Mouse (Mus musculus): ENCODE data around the gene Zfp286. TPM values are rescaled to one million over a fixed set of nuclear protein-coding genes. Genes with fewer than 3 reads are reported as not detected.
"Not testable (repeated sequence)": the region's sequence is repeated elsewhere in the genome, so short reads cannot be mapped to it uniquely, and the experiment has no call there.

Zfp286 gene
- polyA plus RNA-seq, 1 experiment = 3.6 TPM

DNA sequence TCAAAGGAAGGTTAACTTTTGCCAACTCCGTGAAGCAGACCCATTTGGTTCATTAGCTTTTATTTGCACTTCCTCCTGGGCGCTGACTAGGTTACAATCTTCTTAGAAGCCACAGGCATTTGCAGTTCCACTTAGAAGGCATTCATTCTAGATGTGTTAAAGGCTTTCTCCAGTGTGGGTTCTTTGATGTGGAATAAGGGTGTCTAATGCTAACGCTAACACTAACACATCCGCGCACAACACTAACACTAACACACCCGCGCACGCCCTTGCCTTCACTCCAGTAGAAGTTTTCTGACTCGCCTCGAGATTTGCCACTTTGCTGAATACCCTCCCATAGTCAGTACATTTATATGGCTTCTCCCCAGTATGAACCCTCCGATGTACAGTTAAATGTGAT is 37.1 kb downstream of the Zfp286 start:
- Histone ChIP-seq H3K9ac (ENCODE audit: low read depth, poor library complexity, severe bottlenecking) (no peak overlapping the region), H3K36me3 (ENCODE audit: control insufficient read depth, insufficient read depth, low read length, poor library complexity, severe bottlenecking) (no peaks in the 10 kb centered on the region), H3K27me3 (ENCODE audit: control insufficient read depth, insufficient read depth, low read length, poor library complexity, severe bottlenecking) (no peaks in the 10 kb centered on the region), H3K4me1 (ENCODE audit: control insufficient read depth, insufficient read depth, low read length) (no peaks in the 10 kb centered on the region), H3K27ac (ENCODE audit: insufficient read depth, low read length) (no peak overlapping the region), H3K9me3 (replicated peaks; ENCODE audit: control insufficient read depth, insufficient read depth, low read length, poor library complexity, severe bottlenecking) (no peaks in the 10 kb centered on the region), H3K4me3 (ENCODE audit: low read depth, low read length) (no peak overlapping the region)
- TF ChIP-seq POLR2A (IDR thresholded peaks at IDR 0.05; ENCODE audit: insufficient read depth, low read length) (no peak), EP300 (IDR thresholded peaks at IDR 0.05; ENCODE audit: insufficient read depth, low read depth, low read length) (no peak), CTCF (IDR thresholded peaks at IDR 0.05; ENCODE audit: low read depth, low read length) (no peak)

DNA sequence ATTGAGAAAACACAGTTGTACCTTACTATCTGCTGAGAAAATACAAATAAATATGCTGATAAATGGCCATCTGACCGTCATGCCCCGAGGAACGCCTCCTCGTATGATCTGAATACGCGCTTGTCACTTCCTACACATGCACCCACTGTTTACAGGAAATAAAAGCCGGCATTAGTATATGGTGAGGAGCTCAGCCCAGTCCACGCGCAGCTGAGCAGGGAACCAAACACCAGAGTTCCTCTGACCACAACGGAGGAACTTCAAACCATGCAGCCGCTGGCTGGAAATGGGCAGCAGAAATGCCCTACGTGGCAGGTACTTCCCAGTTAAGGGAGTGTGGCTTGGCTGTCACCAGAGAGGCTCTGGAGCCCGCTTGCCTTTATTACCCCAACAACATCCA is 39.8 kb downstream of the Zfp286 start:
- H3K4me1 ChIP-seq (ENCODE audit: control insufficient read depth, insufficient read depth, low read length); H3K27me3 ChIP-seq (ENCODE audit: control insufficient read depth, insufficient read depth, low read length, poor library complexity, severe bottlenecking); H3K36me3 ChIP-seq (ENCODE audit: control insufficient read depth, insufficient read depth, low read length, poor library complexity, severe bottlenecking); H3K4me3 ChIP-seq (ENCODE audit: low read depth, low read length); H3K9me3 ChIP-seq (replicated peaks; ENCODE audit: control insufficient read depth, insufficient read depth, low read length, poor library complexity, severe bottlenecking); H3K9ac ChIP-seq (ENCODE audit: low read depth, poor library complexity, severe bottlenecking); H3K27ac ChIP-seq (ENCODE audit: insufficient read depth, low read length): not testable (repeated sequence)

DNA sequence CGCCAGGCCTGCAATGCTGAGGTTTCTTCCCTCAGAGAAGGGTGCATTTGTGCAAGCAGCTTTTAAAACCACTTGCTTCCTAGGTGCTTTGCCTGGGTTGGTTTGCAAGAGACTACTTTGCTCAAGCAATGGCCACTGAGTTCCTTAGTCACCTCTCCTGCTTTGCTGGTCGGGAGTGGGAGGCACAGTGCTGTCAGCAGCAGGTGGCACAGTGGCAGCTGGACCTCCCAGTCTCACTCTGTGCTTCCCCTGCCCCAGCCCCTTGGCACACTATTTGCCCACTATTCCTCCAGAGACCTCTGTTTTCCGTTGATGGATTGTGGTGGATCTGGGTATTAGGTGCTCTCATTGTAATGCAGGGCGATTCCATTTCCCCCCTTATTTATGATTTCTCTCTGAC is 41.2 kb downstream of the Zfp286 start:
- H3K27ac ChIP-seq (ENCODE audit: insufficient read depth, low read length) = no peak overlapping the region
- no peaks in the 10 kb centered on the region for H3K36me3 ChIP-seq (ENCODE audit: control insufficient read depth, insufficient read depth, low read length, poor library complexity, severe bottlenecking)
- TF ChIP-seq EP300 (IDR thresholded peaks at IDR 0.05; ENCODE audit: insufficient read depth, low read depth, low read length) (no peak), CTCF (IDR thresholded peaks at IDR 0.05; ENCODE audit: low read depth, low read length) (no peak), POLR2A (IDR thresholded peaks at IDR 0.05; ENCODE audit: insufficient read depth, low read length) (no peak)
- H3K9ac ChIP-seq (ENCODE audit: low read depth, poor library complexity, severe bottlenecking) = no peak overlapping the region
- no peak overlapping the region for H3K4me3 ChIP-seq (ENCODE audit: low read depth, low read length)
- H3K27me3 ChIP-seq (ENCODE audit: control insufficient read depth, insufficient read depth, low read length, poor library complexity, severe bottlenecking) = no peaks in the 10 kb centered on the region
- H3K4me1 ChIP-seq (ENCODE audit: control insufficient read depth, insufficient read depth, low read length) = no peaks in the 10 kb centered on the region
- no peaks in the 10 kb centered on the region for H3K9me3 ChIP-seq (replicated peaks; ENCODE audit: control insufficient read depth, insufficient read depth, low read length, poor library complexity, severe bottlenecking)

DNA sequence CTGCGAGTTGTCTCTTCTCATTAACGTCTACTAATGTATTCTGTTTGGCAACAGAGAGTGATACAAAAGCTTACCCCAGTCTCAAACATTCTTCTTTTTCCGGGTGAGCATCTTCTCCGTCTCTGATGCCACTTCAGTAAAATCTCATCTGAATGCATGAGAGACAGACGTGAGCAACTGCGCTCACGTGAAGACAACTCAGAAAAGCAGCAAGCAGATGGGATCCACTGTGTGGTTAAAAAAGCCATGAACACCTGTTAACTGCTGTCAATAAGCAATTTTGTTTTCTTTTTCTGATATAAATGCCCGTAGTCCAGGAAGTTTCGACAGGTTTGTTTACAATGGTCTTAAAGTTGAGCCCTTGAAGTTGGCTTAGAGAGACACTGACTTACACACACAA is 42.0 kb downstream of the Zfp286 start:
- Histone ChIP-seq H3K4me1 (ENCODE audit: control insufficient read depth, insufficient read depth, low read length) (no peaks in the 10 kb centered on the region), H3K4me3 (ENCODE audit: low read depth, low read length) (no peak overlapping the region), H3K9me3 (replicated peaks; ENCODE audit: control insufficient read depth, insufficient read depth, low read length, poor library complexity, severe bottlenecking) (no peaks in the 10 kb centered on the region), H3K27me3 (ENCODE audit: control insufficient read depth, insufficient read depth, low read length, poor library complexity, severe bottlenecking) (no peaks in the 10 kb centered on the region), H3K9ac (ENCODE audit: low read depth, poor library complexity, severe bottlenecking) (no peak overlapping the region), H3K27ac (ENCODE audit: insufficient read depth, low read length) (no peak overlapping the region), H3K36me3 (ENCODE audit: control insufficient read depth, insufficient read depth, low read length, poor library complexity, severe bottlenecking) (no peaks in the 10 kb centered on the region)
- no peak for TF ChIP-seq CTCF (IDR thresholded peaks at IDR 0.05; ENCODE audit: low read depth, low read length)
- no peak for TF ChIP-seq EP300 (IDR thresholded peaks at IDR 0.05; ENCODE audit: insufficient read depth, low read depth, low read length)

DNA sequence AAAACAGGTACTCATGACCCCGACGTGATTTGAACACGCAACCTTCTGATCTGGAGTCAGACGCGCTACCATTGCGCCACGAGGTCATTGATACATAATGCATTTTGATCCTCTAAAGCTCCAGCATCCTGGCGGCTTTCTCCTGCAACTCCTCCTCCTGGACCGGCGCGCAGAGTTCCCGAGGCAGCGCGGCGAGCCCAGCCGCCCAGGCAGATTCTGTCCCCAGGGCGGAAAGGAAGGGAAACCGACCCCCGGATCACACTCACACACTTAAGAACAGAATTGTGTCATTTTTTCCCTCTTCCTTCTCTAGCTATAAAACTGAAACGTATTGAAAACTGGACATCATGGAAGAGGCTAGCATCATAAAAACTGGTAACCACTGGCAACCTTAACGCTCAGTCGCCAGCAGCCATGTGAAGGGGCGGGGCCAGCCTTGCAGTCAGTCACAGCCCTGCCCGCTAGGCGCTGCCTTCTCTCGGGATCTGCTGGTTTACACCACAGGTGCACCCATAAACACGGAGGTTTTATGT is 43.2 kb downstream of the Zfp286 start:
- H3K27me3 ChIP-seq (ENCODE audit: control insufficient read depth, insufficient read depth, low read length, poor library complexity, severe bottlenecking) = no peaks in the 10 kb centered on the region
- no peaks in the 10 kb centered on the region for H3K36me3 ChIP-seq (ENCODE audit: control insufficient read depth, insufficient read depth, low read length, poor library complexity, severe bottlenecking)
- TF ChIP-seq EP300 (IDR thresholded peaks at IDR 0.05; ENCODE audit: insufficient read depth, low read depth, low read length) = no peak
- no peak for TF ChIP-seq CTCF (IDR thresholded peaks at IDR 0.05; ENCODE audit: low read depth, low read length)
- no peak for TF ChIP-seq POLR2A (IDR thresholded peaks at IDR 0.05; ENCODE audit: insufficient read depth, low read length)
- H3K4me1 ChIP-seq (ENCODE audit: control insufficient read depth, insufficient read depth, low read length) = no peaks in the 10 kb centered on the region
- H3K4me3 ChIP-seq (ENCODE audit: low read depth, low read length) = peak overlapping the region; percentile 12
- H3K9ac ChIP-seq (ENCODE audit: low read depth, poor library complexity, severe bottlenecking) = no peak overlapping the region
- H3K27ac ChIP-seq (ENCODE audit: insufficient read depth, low read length) = no peak overlapping the region
- H3K9me3 ChIP-seq (replicated peaks; ENCODE audit: control insufficient read depth, insufficient read depth, low read length, poor library complexity, severe bottlenecking) = no peaks in the 10 kb centered on the region

DNA sequence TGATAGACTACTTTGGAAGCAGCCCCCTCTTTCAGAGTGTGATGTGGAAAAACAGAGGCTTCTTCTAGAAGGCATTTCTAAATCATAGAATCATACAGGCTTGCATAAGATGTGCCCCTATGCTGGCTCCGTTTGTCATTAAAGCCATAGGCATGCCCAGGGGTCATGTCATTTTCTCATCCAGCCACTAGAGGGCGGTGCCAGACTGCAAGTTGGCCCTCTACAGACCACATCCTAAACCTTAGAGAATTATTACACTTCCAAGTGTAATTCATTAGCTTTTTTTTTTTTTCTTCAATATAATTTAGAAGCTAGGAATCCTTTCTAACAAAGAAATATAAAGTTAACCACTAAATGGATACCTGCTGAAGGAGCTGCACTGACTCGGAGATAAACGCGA is 45.2 kb downstream of the Zfp286 start:
- Histone ChIP-seq H3K27ac (ENCODE audit: insufficient read depth, low read length) (no peak overlapping the region), H3K36me3 (ENCODE audit: control insufficient read depth, insufficient read depth, low read length, poor library complexity, severe bottlenecking) (no peaks in the 10 kb centered on the region), H3K9me3 (replicated peaks; ENCODE audit: control insufficient read depth, insufficient read depth, low read length, poor library complexity, severe bottlenecking) (no peaks in the 10 kb centered on the region), H3K27me3 (ENCODE audit: control insufficient read depth, insufficient read depth, low read length, poor library complexity, severe bottlenecking) (no peaks in the 10 kb centered on the region), H3K4me3 (ENCODE audit: low read depth, low read length) (no peak overlapping the region), H3K9ac (ENCODE audit: low read depth, poor library complexity, severe bottlenecking) (no peak overlapping the region), H3K4me1 (ENCODE audit: control insufficient read depth, insufficient read depth, low read length) (no peaks in the 10 kb centered on the region)
- TF ChIP-seq CTCF (IDR thresholded peaks at IDR 0.05; ENCODE audit: low read depth, low read length) = peak; percentile 87
- TF ChIP-seq EP300 (IDR thresholded peaks at IDR 0.05; ENCODE audit: insufficient read depth, low read depth, low read length) = no peak
